Comparison of ENCODE assay signal across 20 mouse cellular contexts in the genomic region with DNA sequence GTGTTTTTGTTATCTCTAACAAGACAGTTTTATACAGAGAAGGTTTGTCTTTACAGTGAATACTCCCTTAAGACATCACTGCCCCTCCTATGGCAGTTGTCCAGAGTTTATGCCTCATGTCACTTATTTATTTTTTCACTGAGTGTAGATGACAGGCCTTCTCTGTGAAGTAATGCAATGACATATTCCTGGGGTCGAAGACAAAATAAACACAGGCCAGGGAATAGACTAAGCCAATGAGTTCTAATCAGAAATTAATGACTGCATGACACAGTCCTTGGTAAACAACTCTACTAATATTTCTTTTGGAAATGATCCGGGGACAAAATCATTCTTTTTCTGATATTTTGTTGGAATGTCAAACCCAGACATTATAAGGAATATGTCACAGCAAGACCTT. TPM values are rescaled to one million over a fixed set of nuclear protein-coding genes. Genes with fewer than 3 reads are reported as not detected.
DNase-seq lines count a peak whose midpoint lies in the region; ATAC-seq lines count a peak whose summit lies in the region.
"Had no signal": no experiment of that assay in that cellular context is flagged by ENCODE, and none has a peak within 500 bp of the region (broad histone marks: within the 10 kb centered on the region; RNA-seq: fewer than 3 reads in every experiment).

No protein-coding gene starts in this region.

- peak; percentile 59; the same call in 1 of the 2 replicates for ATAC-seq in kidney, embryonic 16.5 days (ENCODE audit: low FRiP score, low TSS enrichment)
- peak; percentile 96 for ATAC-seq in lung, embryonic 16.5 days (ENCODE audit: low read depth)
- no peak for ATAC-seq in intestine, embryonic 16.5 days
- ATAC-seq: activated CD4-positive, CD25-positive, alpha-beta regulatory T cell, adult 4 months; forebrain, embryonic 13.5 days had no signal

- H3K27ac ChIP-seq in kidney, embryonic 16.5 days (ENCODE audit: low read length) = no peak overlapping the region
- H3K27ac ChIP-seq in lung, embryonic 16.5 days (ENCODE audit: low read length) = no peak overlapping the region
- H3K27ac ChIP-seq in intestine, embryonic 16.5 days (ENCODE audit: low read length) = no peak overlapping the region
- H3K27ac ChIP-seq: embryonic facial prominence, embryonic 10.5 days; forebrain, embryonic 13.5 days; hindbrain, embryonic 14.5 days; limb, embryonic 12.5 days; liver, embryonic 14.5 days; midbrain, embryonic 12.5 days; neural tube, embryonic 12.5 days had no signal

- H3K9ac ChIP-seq in kidney, embryonic 16.5 days (replicated peaks; ENCODE audit: low read length) = no peak overlapping the region
- H3K9ac ChIP-seq in lung, embryonic 16.5 days (ENCODE audit: low read length) = no peak overlapping the region
- H3K9ac ChIP-seq in intestine, embryonic 16.5 days (ENCODE audit: low read depth, low read length) = no peak overlapping the region
- H3K9ac ChIP-seq: forebrain, embryonic 13.5 days; hindbrain, embryonic 14.5 days; limb, embryonic 12.5 days; liver, embryonic 14.5 days; midbrain, embryonic 12.5 days; neural tube, embryonic 12.5 days had no signal

- 45% methylated on average over 2 of the region's 2 CpGs for WGBS in kidney, embryonic 16.5 days
- 24% methylated on average over 2 of the region's 2 CpGs for WGBS in lung, embryonic 16.5 days
- 55% methylated on average over 2 of the region's 2 CpGs for WGBS in intestine, embryonic 16.5 days

- no peaks in the 10 kb centered on the region for H3K27me3 ChIP-seq in kidney, embryonic 16.5 days (ENCODE audit: insufficient read depth, low read length)
- no peaks in the 10 kb centered on the region; the same call in none of the 2 replicates for H3K27me3 ChIP-seq in lung, embryonic 16.5 days (ENCODE audit: control insufficient read depth, insufficient read depth, low read depth, low read length)
- no peaks in the 10 kb centered on the region for H3K27me3 ChIP-seq in intestine, embryonic 16.5 days (replicated peaks; ENCODE audit: control insufficient read depth, insufficient read depth, low read length)
- H3K27me3 ChIP-seq: forebrain, embryonic 13.5 days; limb, embryonic 12.5 days; midbrain, embryonic 12.5 days; neural tube, embryonic 12.5 days had no signal

- H3K4me1 ChIP-seq in kidney, embryonic 16.5 days (ENCODE audit: insufficient read depth, low read length) = peaks cover 7% of the 10 kb centered on the region; the same call in 1 of the 2 replicates
- H3K4me1 ChIP-seq in lung, embryonic 16.5 days (replicated peaks; ENCODE audit: control insufficient read depth, insufficient read depth, low read length) = peaks cover 3% of the 10 kb centered on the region
- no peaks in the 10 kb centered on the region for H3K4me1 ChIP-seq in intestine, embryonic 16.5 days (ENCODE audit: control insufficient read depth, insufficient read depth, low read length)
- H3K4me1 ChIP-seq: embryonic facial prominence, embryonic 10.5 days; forebrain, embryonic 13.5 days; midbrain, embryonic 12.5 days; neural tube, embryonic 12.5 days had no signal

- peak; percentile 11 for DNase-seq in adrenal gland, postnatal 14 days
- no peak for DNase-seq in adrenal gland, postnatal 4 days (ENCODE audit: low spot score in 2 of 2)
- DNase-seq in kidney, adult 9 months = no peak
- DNase-seq in skeletal muscle tissue, adult 2 months (ENCODE audit: low read depth, low spot score) = peak; percentile 11

- H3K4me2 ChIP-seq in kidney, embryonic 16.5 days (replicated peaks; ENCODE audit: low read depth, low read length) = no peak overlapping the region
- no peak overlapping the region for H3K4me2 ChIP-seq in lung, embryonic 16.5 days (ENCODE audit: low read depth, low read length)
- H3K4me2 ChIP-seq in intestine, embryonic 16.5 days (ENCODE audit: low read depth, low read length) = no peak overlapping the region
- H3K4me2 ChIP-seq: forebrain, embryonic 13.5 days; hindbrain, embryonic 14.5 days; limb, embryonic 12.5 days; midbrain, embryonic 12.5 days; neural tube, embryonic 12.5 days had no signal

- no peaks in the 10 kb centered on the region for H3K9me3 ChIP-seq in kidney, embryonic 16.5 days (ENCODE audit: low read length)
- no peaks in the 10 kb centered on the region for H3K9me3 ChIP-seq in lung, embryonic 16.5 days (ENCODE audit: control insufficient read depth, low read length)
- no peaks in the 10 kb centered on the region for H3K9me3 ChIP-seq in intestine, embryonic 16.5 days (ENCODE audit: control insufficient read depth, low read length)
- H3K9me3 ChIP-seq: embryonic facial prominence, embryonic 10.5 days; forebrain, embryonic 13.5 days; G1E; limb, embryonic 12.5 days; midbrain, embryonic 12.5 days; neural tube, embryonic 12.5 days had no signal

- H3K36me3 ChIP-seq in kidney, embryonic 16.5 days (ENCODE audit: insufficient read depth, low read length) = no peaks in the 10 kb centered on the region
- no peaks in the 10 kb centered on the region for H3K36me3 ChIP-seq in lung, embryonic 16.5 days (ENCODE audit: control insufficient read depth, insufficient read depth, low read length)
- no peaks in the 10 kb centered on the region for H3K36me3 ChIP-seq in intestine, embryonic 16.5 days (ENCODE audit: control insufficient read depth, insufficient read depth, low read length)
- H3K36me3 ChIP-seq: embryonic facial prominence, embryonic 10.5 days; G1E; limb, embryonic 12.5 days; midbrain, embryonic 12.5 days; neural tube, embryonic 12.5 days had no signal

- H3K4me3 ChIP-seq in kidney, embryonic 16.5 days (ENCODE audit: low read length) = no peak overlapping the region
- H3K4me3 ChIP-seq in lung, embryonic 16.5 days (ENCODE audit: low read length) = no peak overlapping the region
- no peak overlapping the region for H3K4me3 ChIP-seq in intestine, embryonic 16.5 days (ENCODE audit: low read length)
- H3K4me3 ChIP-seq: embryonic facial prominence, embryonic 10.5 days; forebrain, embryonic 13.5 days; limb, embryonic 12.5 days; midbrain, embryonic 12.5 days; neural tube, embryonic 12.5 days had no signal

RNA-seq across cellular contexts. Expression of a gene that starts 32.7 kb away (rescaled TPM):
- total RNA-seq in adrenal gland, postnatal 14 days (2021) = 0.07 TPM in 1 of 2 replicates, not detected in the other
- under 1 TPM; 0.62 TPM for total RNA-seq in adrenal gland, postnatal 4 days (2021)
- 0.90 and 1.1 TPM in 2 replicates for polyA plus RNA-seq in kidney, embryonic 16.5 days (2015; fragmentation: Nextera tagmentation; extraction: Ambion mirVana)
- polyA plus RNA-seq in lung, embryonic 16.5 days (2015; fragmentation: Nextera tagmentation; extraction: Ambion mirVana) = 0.28 TPM in 2 replicates
- polyA plus RNA-seq in intestine, embryonic 16.5 days (2015; fragmentation: Nextera tagmentation; extraction: Ambion mirVana) = 2.5 and 2.7 TPM in 2 replicates
- total RNA-seq: gastrocnemius, adult 8-10 months; megakaryocyte progenitor cell, adult 5-6 weeks; monocyte, adult 5-6 weeks had no signal
- polyA plus RNA-seq: activated CD4-positive, CD25-positive, alpha-beta regulatory T cell, adult 4 months; G1E; heart, postnatal 0 days; liver, embryonic 14.5 days had no signal

Comparison
In these comparisons a context has a peak if more than half of its experiments do, and no peak if none do; other contexts are left out.
1. DNase-seq: peak in adrenal gland, postnatal 14 days (single experiment) and skeletal muscle tissue, adult 2 months (single experiment); none in adrenal gland, postnatal 4 days (0 of 2) and kidney, adult 9 months (single experiment).